Mouse (Mus musculus) heart, adult 2 months (tissue): ENCODE measurements around the gene Tipin.

ENCODE experiments used
- CTCF ChIP-seq: fragments of 200-600 bp; IDR thresholded peaks from 2 replicates; pipeline ENCODE4 v1.8.1; 2022; ENCODE audit warnings: antibody characterized with exemption, mild to moderate bottlenecking, moderate library complexity
- POLR2A ChIP-seq: fragments of 200-500 bp; IDR thresholded peaks from 2 replicates; pipeline ENCODE4 v1.6.1; 2011; ENCODE audit warnings: mild to moderate bottlenecking, low read depth, low read length, control low read depth; ENCODE audit not compliant: insufficient read depth

GRCm38 (mm10) chr9:64240116-64240515 is 41.3 kb upstream of the Tipin start:
- TF ChIP-seq CTCF (no peak), POLR2A (no peak)
